Mouse (Mus musculus) stomach, postnatal 0 days (tissue): ENCODE measurements around the gene Ulk4.

Source experiments
- CTCF ChIP-seq: IDR thresholded peaks from 2 replicates; pipeline ENCODE4 v1.5.1; 2016; ENCODE audit warnings: antibody characterized with exemption, low read depth, mild to moderate bottlenecking, moderate library complexity
- EP300 ChIP-seq: optimal IDR thresholded peaks from 2 replicates; pipeline ENCODE3; 2016; ENCODE audit warnings: antibody characterized with exemption

DNA sequence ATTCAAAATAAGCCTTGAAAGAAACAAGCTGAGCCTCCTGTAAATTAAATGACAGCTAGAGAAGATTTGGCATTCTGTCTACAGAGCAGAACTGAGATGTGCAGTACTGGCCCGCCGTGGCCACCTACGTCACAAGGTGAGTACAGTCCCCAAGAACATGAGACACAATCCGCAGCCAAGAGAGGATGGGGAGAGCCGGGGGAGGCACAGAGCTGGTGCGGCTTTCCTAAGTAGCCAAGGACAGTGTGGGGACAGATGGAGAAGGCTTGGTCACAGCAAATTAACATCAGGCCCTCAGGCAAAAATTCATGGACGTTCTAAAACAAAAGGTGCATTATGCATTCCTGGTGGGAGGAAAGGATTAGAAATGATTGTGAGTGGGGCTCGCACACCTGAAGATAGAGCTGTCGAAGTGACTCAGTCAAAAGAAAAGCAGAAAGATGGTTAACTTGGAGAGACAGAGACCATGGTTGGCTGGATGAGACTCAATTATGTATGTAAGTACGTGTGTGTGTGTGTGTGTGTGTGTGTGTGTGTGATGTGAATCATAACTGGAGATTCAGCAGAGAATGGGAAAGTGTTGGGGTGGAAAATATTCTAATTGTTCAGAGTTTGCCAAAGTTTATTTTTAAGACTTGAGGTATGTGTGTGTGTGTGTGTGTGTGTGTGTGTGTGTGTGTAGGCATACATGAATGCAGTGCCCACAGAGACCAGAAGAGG, 185.8 kb downstream of the Ulk4 start:
- no peak for TF ChIP-seq EP300
- no peak for TF ChIP-seq CTCF
